ENCODE assay signal across 19 mouse cellular contexts in genomic region chr4:147419190-147419589, GRCm38 (mm10). TPM values are rescaled to one million over a fixed set of nuclear protein-coding genes. Genes with fewer than 3 reads are reported as not detected.
A peak's percentile ranks its signal among the peaks of the same experiment; 100 is the strongest.
DNase-seq lines count a peak whose midpoint lies in the region; ATAC-seq and TF ChIP-seq lines count a peak whose summit lies in the region.
"Not testable (repeated sequence)": the region's sequence is repeated elsewhere in the genome, so short reads cannot be mapped to it uniquely, and the experiment has no call there.
"Had no signal": no experiment of that assay in that cellular context is flagged by ENCODE, and none has a peak within 500 bp of the region (broad histone marks: within the 10 kb centered on the region; RNA-seq: fewer than 3 reads in every experiment).

No protein-coding gene starts in this region.

- not testable (repeated sequence) for H3K4me3 ChIP-seq in ES-Bruce4 (ENCODE audit: low read depth, low read length); embryonic facial prominence, embryonic 14.5 days (ENCODE audit: low read depth, low read length); kidney, adult 2 months (ENCODE audit: insufficient read depth, low read depth, low read length); lung, postnatal 0 days (ENCODE audit: low read depth, low read length)

- 85% methylated on average over 8 of the region's 8 CpGs for WGBS in embryonic facial prominence, embryonic 14.5 days
- WGBS in kidney, adult 2 months: 79% methylated on average over 8 of the region's 8 CpGs
- 79% methylated on average over 8 of the region's 8 CpGs for WGBS in lung, postnatal 0 days

- peaks cover 48% of the 10 kb centered on the region for H3K9me3 ChIP-seq in ES-Bruce4 (replicated peaks; ENCODE audit: control insufficient read depth, insufficient read depth, low read length, poor library complexity, severe bottlenecking)
- H3K9me3 ChIP-seq in embryonic facial prominence, embryonic 14.5 days (ENCODE audit: control insufficient read depth, low read length): peaks cover 78% of the 10 kb centered on the region
- peaks cover 34% of the 10 kb centered on the region for H3K9me3 ChIP-seq in lung, postnatal 0 days (ENCODE audit: low read length)

- 0 out of 2 replicates have a peak overlapping the region, but pooled peaks have one; percentile 5 for H3K27ac ChIP-seq in ES-Bruce4 (ENCODE audit: insufficient read depth, low read length)
- not testable (repeated sequence) for H3K27ac ChIP-seq in embryonic facial prominence, embryonic 14.5 days (replicated peaks; ENCODE audit: low read depth, low read length); kidney, adult 2 months (ENCODE audit: insufficient read depth, low read depth, low read length); lung, postnatal 0 days (ENCODE audit: low read length)

- H3K4me2 ChIP-seq in embryonic facial prominence, embryonic 14.5 days (ENCODE audit: low read depth, low read length); lung, postnatal 0 days (replicated peaks; ENCODE audit: low read depth, low read length): not testable (repeated sequence)

- not testable (repeated sequence) for H3K27me3 ChIP-seq in ES-Bruce4 (ENCODE audit: control insufficient read depth, insufficient read depth, low read length, poor library complexity, severe bottlenecking); embryonic facial prominence, embryonic 14.5 days (replicated peaks; ENCODE audit: control insufficient read depth, insufficient read depth, low read length); kidney, adult 2 months (replicated peaks; ENCODE audit: control insufficient read depth, insufficient read depth, low read length); lung, postnatal 0 days (replicated peaks; ENCODE audit: insufficient read depth, low read length)

- H3K9ac ChIP-seq in ES-Bruce4 (ENCODE audit: low read depth, poor library complexity, severe bottlenecking); embryonic facial prominence, embryonic 14.5 days (ENCODE audit: low read depth, low read length); lung, postnatal 0 days (replicated peaks; ENCODE audit: low read depth): not testable (repeated sequence)

- TF ChIP-seq EP300 in ES-Bruce4 (IDR thresholded peaks at IDR 0.05; ENCODE audit: insufficient read depth, low read depth, low read length); lung, postnatal 0 days (IDR thresholded peaks at IDR 0.05): not testable (repeated sequence)

- TF ChIP-seq CTCF in ES-Bruce4 (IDR thresholded peaks at IDR 0.05; ENCODE audit: low read depth, low read length); kidney, adult 2 months (conservative IDR thresholded peaks at IDR 0.05; ENCODE audit: insufficient read depth, insufficient read length, low read depth, low read length); lung, postnatal 0 days (IDR thresholded peaks at IDR 0.05): not testable (repeated sequence)

- H3K4me1 ChIP-seq in ES-Bruce4 (ENCODE audit: control insufficient read depth, insufficient read depth, low read length); embryonic facial prominence, embryonic 14.5 days (ENCODE audit: control insufficient read depth, insufficient read depth, low read length); kidney, adult 2 months (ENCODE audit: control insufficient read depth, insufficient read depth, low read length); lung, postnatal 0 days (ENCODE audit: insufficient read depth, low read depth, low read length): not testable (repeated sequence)

- TF ChIP-seq POLR2A in ES-Bruce4 (IDR thresholded peaks at IDR 0.05; ENCODE audit: insufficient read depth, low read length); kidney, adult 2 months (IDR thresholded peaks at IDR 0.05; ENCODE audit: low read depth, low read length): not testable (repeated sequence)

- ATAC-seq in embryonic facial prominence, embryonic 14.5 days (ENCODE audit: low read depth); lung, postnatal 0 days: not testable (repeated sequence)

- H3K36me3 ChIP-seq in ES-Bruce4 (ENCODE audit: control insufficient read depth, insufficient read depth, low read length, poor library complexity, severe bottlenecking): peaks cover 11% of the 10 kb centered on the region
- H3K36me3 ChIP-seq in embryonic facial prominence, embryonic 14.5 days (ENCODE audit: control insufficient read depth, insufficient read depth, low read length); kidney, adult 2 months (ENCODE audit: control insufficient read depth, insufficient read depth, low read length); lung, postnatal 0 days (ENCODE audit: insufficient read depth, low read length): not testable (repeated sequence)

- peak; percentile 49 for DNase-seq in ZHBTc4 (ENCODE audit: low read depth, low spot score)
- peak; percentile 1 for DNase-seq in embryonic facial prominence, embryonic 14.5 days (ENCODE audit: low spot score)
- DNase-seq in kidney, adult 2 months: peak; percentile 7
- DNase-seq in lung, postnatal 0 days (ENCODE audit: low spot score): peak; percentile 9
- DNase-seq in yolk sac, embryonic 10.5 days (ENCODE audit: low spot score): peak; percentile 14

RNA-seq across cellular contexts. Expression of gene Zfp978, which starts 58.1 kb away (rescaled TPM):
- 41.4 and 46.3 TPM in 2 replicates for polyA plus RNA-seq in ES-Bruce4 (2011; ENCODE audit: insufficient read depth, insufficient read length, low read depth, missing spikeins)
- not detected in 2 replicates for polyA plus RNA-seq in embryonic facial prominence, embryonic 14.5 days (2014; fragmentation: Nextera tagmentation; extraction: Ambion mirVana)
- not detected in 2 replicates for polyA plus RNA-seq in kidney, adult 2 months (2012; rRNA removed)
- polyA plus RNA-seq in lung, postnatal 0 days (2015; fragmentation: Nextera tagmentation; extraction: Ambion mirVana): 0.17 TPM in 1 of 2 replicates, not detected in the other
- polyA plus RNA-seq: brain, embryonic 14.5 days; CD4-positive, CD25-positive, alpha-beta regulatory T cell, adult 4 months; cortical plate, adult 2 months; embryonic facial prominence, embryonic 12.5 days; erythroblast, embryonic 14.5 days; forebrain, embryonic 13.5 days; forebrain, embryonic 16.5 days; G1E; heart, embryonic 11.5 days; heart, embryonic 14.5 days; hindbrain, embryonic 12.5 days; intestine, embryonic 14.5 days; intestine, postnatal 0 days had no signal

Comparison
In these comparisons a context has a peak if more than half of its experiments do, and no peak if none do; other contexts are left out.
1. RNA of gene Zfp978, which starts 58.1 kb away (polyA plus RNA-seq): 41.4 to 46.3 TPM in ES-Bruce4; not detected in embryonic facial prominence, embryonic 14.5 days, 0.17 TPM in lung, postnatal 0 days and not detected in kidney, adult 2 months; every median in the first group is over 10 times any median in the second.
2. Peak in every context shown above with its lines, with median percentiles within 50 percentile points of each other: DNase-seq.